In genomic region chr15:94689195-94689883, GRCm38 (mm10) we compare ENCODE assay signal across 25 mouse cellular contexts.
A peak's percentile ranks its signal among the peaks of the same experiment; 100 is the strongest.
DNase-seq lines count a peak whose midpoint lies in the region; ATAC-seq lines count a peak whose summit lies in the region.
"Had no signal": no experiment of that assay in that cellular context is flagged by ENCODE, and none has a peak within 500 bp of the region (broad histone marks: within the 10 kb centered on the region; RNA-seq: fewer than 3 reads in every experiment).

No protein-coding gene starts in this region.

- no peak overlapping the region for H3K9ac ChIP-seq in lung, embryonic 16.5 days (ENCODE audit: low read length)
- H3K9ac ChIP-seq: embryonic facial prominence, embryonic 12.5 days; embryonic facial prominence, embryonic 15.5 days; forebrain, postnatal 0 days; heart, embryonic 13.5 days; hindbrain, embryonic 14.5 days had no signal

- H3K4me2 ChIP-seq in lung, embryonic 16.5 days (ENCODE audit: low read depth, low read length) = no peak overlapping the region
- H3K4me2 ChIP-seq: embryonic facial prominence, embryonic 12.5 days; embryonic facial prominence, embryonic 15.5 days; heart, embryonic 13.5 days; hindbrain, embryonic 14.5 days had no signal

- H3K27ac ChIP-seq in lung, embryonic 16.5 days (ENCODE audit: low read length) = peak overlapping the region; percentile 41
- H3K27ac ChIP-seq: embryonic facial prominence, embryonic 12.5 days; embryonic facial prominence, embryonic 15.5 days; heart, embryonic 10.5 days; heart, embryonic 13.5 days; hindbrain, embryonic 14.5 days; hindbrain, postnatal 0 days had no signal

- peak; percentile 83 for ATAC-seq in lung, embryonic 16.5 days (ENCODE audit: low read depth)
- ATAC-seq: CD4-positive, CD25-positive, alpha-beta regulatory T cell, adult 4 months; forebrain, embryonic 14.5 days; forebrain, postnatal 0 days; hindbrain, postnatal 0 days had no signal

- H3K36me3 ChIP-seq in lung, embryonic 16.5 days (ENCODE audit: control insufficient read depth, insufficient read depth, low read length) = no peaks in the 10 kb centered on the region
- H3K36me3 ChIP-seq: embryonic facial prominence, embryonic 12.5 days; embryonic facial prominence, embryonic 15.5 days; heart, embryonic 10.5 days; heart, embryonic 13.5 days had no signal

- H3K9me3 ChIP-seq in lung, embryonic 16.5 days (ENCODE audit: control insufficient read depth, low read length) = no peaks in the 10 kb centered on the region
- H3K9me3 ChIP-seq: embryonic facial prominence, embryonic 12.5 days; embryonic facial prominence, embryonic 15.5 days; heart, embryonic 10.5 days; heart, embryonic 13.5 days had no signal

- H3K4me3 ChIP-seq in lung, embryonic 16.5 days (ENCODE audit: low read length) = no peak overlapping the region
- H3K4me3 ChIP-seq: embryonic facial prominence, embryonic 12.5 days; embryonic facial prominence, embryonic 15.5 days; heart, embryonic 10.5 days; heart, embryonic 13.5 days had no signal

- no peaks in the 10 kb centered on the region for H3K27me3 ChIP-seq in lung, embryonic 16.5 days (ENCODE audit: control insufficient read depth, insufficient read depth, low read depth, low read length)
- H3K27me3 ChIP-seq: embryonic facial prominence, embryonic 12.5 days; embryonic facial prominence, embryonic 15.5 days; heart, embryonic 13.5 days had no signal

- no peaks in the 10 kb centered on the region for H3K4me1 ChIP-seq in lung, embryonic 16.5 days (replicated peaks; ENCODE audit: control insufficient read depth, insufficient read depth, low read length)
- H3K4me1 ChIP-seq: embryonic facial prominence, embryonic 15.5 days; heart, embryonic 10.5 days; heart, embryonic 13.5 days had no signal

- 56% methylated on average over 5 of the region's 5 CpGs for WGBS in lung, embryonic 16.5 days

- DNase-seq in lung, adult 18-20 months = peak; percentile 16 to 23
- DNase-seq in lung, postnatal 14 days = no peak
- DNase-seq in lung, postnatal 25 days (ENCODE audit: low spot score) = peak; percentile 26
- no peak for DNase-seq in thymus, adult 18-20 months
- DNase-seq in gastrocnemius, postnatal 4 days (ENCODE audit: low spot score in 2 of 2) = no peak
- DNase-seq: adrenal gland, adult 2 months; adrenal gland, postnatal 14 days; cerebellum, adult 11 months; cerebellum, adult 2 months; cerebellum, adult 9-11 months; cerebellum, postnatal 25 days; forebrain, postnatal 0 days; gastrocnemius, postnatal 14 days; heart, adult 18-20 months; heart, postnatal 14 days; heart, postnatal 4 days had no signal

Comparison
In these comparisons a context has a peak if more than half of its experiments do, and no peak if none do; other contexts are left out.
1. DNase-seq: peak in lung, adult 18-20 months (2 of 2) and lung, postnatal 25 days (single experiment); none in lung, postnatal 14 days (single experiment), thymus, adult 18-20 months (0 of 2) and gastrocnemius, postnatal 4 days (0 of 2).